Mouse (Mus musculus) ES-Bruce4 (cell line): ENCODE data around the gene Cdh13. TPM values are rescaled to one million over a fixed set of nuclear protein-coding genes. Genes with fewer than 3 reads are reported as not detected.

ENCODE experiments used
- H3K27ac ChIP-seq: 2 replicates; pipeline ENCODE4 v1.5.1; 2012; ENCODE audit warnings: low read length, inconsistent platforms; ENCODE audit not compliant: insufficient read depth
- H3K27me3 ChIP-seq: 2 replicates; pipeline ENCODE4 v1.6.1; 2012; ENCODE audit warnings: mild to moderate bottlenecking, low read length, inconsistent platforms; ENCODE audit not compliant: control insufficient read depth, poor library complexity, insufficient read depth, severe bottlenecking
- H3K36me3 ChIP-seq: 2 replicates; pipeline ENCODE4 v1.6.1; 2012; ENCODE audit warnings: inconsistent platforms, mild to moderate bottlenecking, low read length, moderate library complexity; ENCODE audit not compliant: control insufficient read depth, poor library complexity, insufficient read depth, severe bottlenecking
- H3K4me1 ChIP-seq: one replicate; pipeline ENCODE4 v1.8.1; 2011; ENCODE audit warnings: low read length; ENCODE audit not compliant: control insufficient read depth, insufficient read depth
- H3K4me3 ChIP-seq: 2 replicates; pipeline ENCODE4 v1.5.1; 2011; ENCODE audit warnings: low read depth, mild to moderate bottlenecking, low read length
- H3K9ac ChIP-seq: 2 replicates; pipeline ENCODE4 v1.6.1; 2012; ENCODE audit warnings: low read depth, mild to moderate bottlenecking, inconsistent platforms; ENCODE audit not compliant: poor library complexity, severe bottlenecking
- H3K9me3 ChIP-seq: replicated peaks from 2 replicates; pipeline ENCODE4 v1.6.1; 2012; ENCODE audit warnings: mild to moderate bottlenecking, low read length, inconsistent platforms; ENCODE audit not compliant: control insufficient read depth, poor library complexity, insufficient read depth, severe bottlenecking
- CTCF ChIP-seq: IDR thresholded peaks from one replicate; pipeline ENCODE4 v1.8.1; 2011; ENCODE audit warnings: low read depth, low read length
- EP300 ChIP-seq: IDR thresholded peaks from 2 replicates; pipeline ENCODE4 v1.6.1; 2011; ENCODE audit warnings: low read depth, low read length; ENCODE audit not compliant: insufficient read depth
- POLR2A ChIP-seq: IDR thresholded peaks from one replicate; pipeline ENCODE4 v1.8.1; 2011; ENCODE audit warnings: low read length; ENCODE audit not compliant: insufficient read depth
- polyA plus RNA-seq: library from polyadenylated mRNA; stranded (reverse); fragments of >200 nt; gene quantifications from 2 replicates; pipeline ENCODE4 v1.2.4, GENCODE M21; 2011; ENCODE audit warnings: low read depth; ENCODE audit not compliant: missing spikeins, insufficient read depth, insufficient read length

The Cdh13 gene
- polyA plus RNA-seq, 1 experiment = 2.0 TPM

DNA sequence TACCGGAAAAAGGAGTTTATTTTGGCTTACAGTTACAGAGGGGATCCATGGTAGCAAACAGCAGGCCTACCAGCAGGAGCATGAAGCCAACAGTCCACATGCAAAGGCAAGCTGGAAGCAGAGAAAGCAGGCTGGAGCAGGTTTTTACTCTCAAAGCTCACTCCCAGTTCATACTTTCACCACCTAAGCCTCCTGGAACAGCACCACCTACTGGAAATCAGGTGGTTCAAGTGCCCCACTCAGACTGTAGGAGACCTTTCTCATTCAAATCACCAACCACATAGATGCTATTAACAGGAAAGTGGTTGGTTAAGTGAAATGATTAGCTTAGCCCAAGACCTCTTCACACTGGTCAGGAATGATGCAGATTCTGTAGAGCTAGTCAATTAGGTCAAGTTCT, 402.3 kb downstream of the Cdh13 start:
- no peak for TF ChIP-seq EP300
- no peak for TF ChIP-seq CTCF
- TF ChIP-seq POLR2A = no peak

DNA sequence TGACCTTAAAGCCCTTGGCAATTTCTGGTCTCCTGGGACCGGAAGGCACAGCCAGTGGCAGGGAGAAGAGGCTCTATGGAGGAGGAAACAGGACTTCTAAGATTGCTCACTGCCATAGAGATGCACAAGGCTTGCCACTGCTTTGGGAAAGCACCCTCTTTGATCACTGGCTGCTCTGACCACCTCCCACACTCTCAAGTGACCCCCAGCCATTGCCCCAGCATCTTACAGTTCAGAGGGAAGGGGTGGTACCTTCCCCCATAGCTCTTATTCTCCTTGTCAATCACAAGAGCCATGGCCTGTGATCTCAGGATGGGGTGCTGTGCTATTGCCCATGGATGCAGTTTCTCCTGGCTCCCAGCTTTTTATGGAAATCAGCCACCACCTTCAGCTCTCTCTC, 406.3 kb downstream of the Cdh13 start:
- Histone ChIP-seq H3K9me3 (peaks cover 6% of the 10 kb centered on the region; the same call in 1 of the 2 replicates), H3K4me1 (no peaks in the 10 kb centered on the region), H3K27ac (no peak overlapping the region), H3K4me3 (no peak overlapping the region), H3K27me3 (no peaks in the 10 kb centered on the region; the same call in 1 of the 2 replicates), H3K9ac (no peak overlapping the region), H3K36me3 (no peaks in the 10 kb centered on the region)
- TF ChIP-seq CTCF (no peak), POLR2A (no peak), EP300 (no peak)

More for the DNA sequence above, 402.3 kb downstream of the Cdh13 start:
- no peak overlapping the region for H3K27ac ChIP-seq
- H3K36me3 ChIP-seq = no peaks in the 10 kb centered on the region
- no peaks in the 10 kb centered on the region; the same call in 1 of the 2 replicates for H3K27me3 ChIP-seq
- H3K9me3 ChIP-seq = peaks cover 9% of the 10 kb centered on the region; the same call in 1 of the 2 replicates
- H3K9ac ChIP-seq = no peak overlapping the region
- H3K4me1 ChIP-seq = no peaks in the 10 kb centered on the region
- H3K4me3 ChIP-seq = no peak overlapping the region

DNA sequence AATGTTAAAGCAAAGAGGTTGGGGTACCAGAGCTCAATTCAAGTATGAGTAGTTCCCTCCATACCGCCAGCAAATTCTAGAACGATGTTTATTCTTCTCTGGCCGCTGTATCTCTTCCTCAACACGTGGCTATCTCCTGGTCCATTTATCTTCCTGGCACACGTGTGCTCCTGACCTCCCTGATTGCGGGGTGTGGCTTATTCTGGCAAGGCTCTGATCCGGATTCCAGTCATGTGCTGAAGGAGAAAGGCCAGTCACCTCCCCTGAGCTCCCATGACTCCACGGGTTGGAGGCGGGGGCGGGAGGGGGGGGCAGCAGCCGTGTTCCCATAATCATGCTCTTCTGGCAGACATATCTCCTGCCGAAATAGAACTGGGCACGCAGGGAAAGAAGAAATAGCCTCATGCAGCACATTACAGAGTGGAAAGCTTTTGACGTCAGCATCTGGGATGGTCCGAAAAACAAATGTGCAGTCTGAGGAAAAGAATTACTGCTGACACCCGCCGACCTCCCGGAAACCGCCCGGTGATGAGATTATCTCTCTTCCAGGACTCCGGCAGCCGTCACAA, 417.9 kb downstream of the Cdh13 start:
- no peak for TF ChIP-seq EP300
- no peak for TF ChIP-seq CTCF
- no peak for TF ChIP-seq POLR2A
- Histone ChIP-seq H3K9me3 (0 out of 2 replicates have a peak, but pooled peaks cover 2% of the 10 kb centered on the region), H3K27me3 (no peaks in the 10 kb centered on the region), H3K27ac (no peak overlapping the region), H3K36me3 (no peaks in the 10 kb centered on the region), H3K4me1 (no peaks in the 10 kb centered on the region), H3K4me3 (no peak overlapping the region), H3K9ac (no peak overlapping the region)

DNA sequence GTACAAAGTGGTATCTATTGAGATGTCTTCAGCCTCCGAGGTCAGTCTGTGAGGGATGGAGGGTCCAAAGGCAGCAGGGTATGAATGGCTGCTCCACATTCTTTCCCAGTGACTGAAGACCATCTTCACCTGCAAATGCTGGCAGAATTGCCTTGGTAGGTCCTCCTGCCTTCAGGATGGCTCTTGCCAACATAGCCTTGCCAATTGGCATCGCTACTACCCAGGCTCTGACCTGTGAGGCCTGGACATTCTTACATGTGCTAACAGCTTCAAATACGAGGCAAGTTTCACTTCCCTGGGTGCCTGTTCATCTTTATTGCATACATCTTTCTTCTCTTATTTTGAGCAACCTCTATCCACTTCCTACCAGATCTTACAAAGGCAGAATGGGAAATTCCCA, 425.8 kb downstream of the Cdh13 start:
- H3K9ac ChIP-seq = no peak overlapping the region
- no peak overlapping the region for H3K4me3 ChIP-seq
- no peaks in the 10 kb centered on the region for H3K36me3 ChIP-seq
- no peaks in the 10 kb centered on the region for H3K4me1 ChIP-seq
- H3K27ac ChIP-seq = no peak overlapping the region
- H3K9me3 ChIP-seq = 0 out of 2 replicates have a peak, but pooled peaks cover 2% of the 10 kb centered on the region
- no peak for TF ChIP-seq POLR2A
- no peaks in the 10 kb centered on the region for H3K27me3 ChIP-seq

DNA sequence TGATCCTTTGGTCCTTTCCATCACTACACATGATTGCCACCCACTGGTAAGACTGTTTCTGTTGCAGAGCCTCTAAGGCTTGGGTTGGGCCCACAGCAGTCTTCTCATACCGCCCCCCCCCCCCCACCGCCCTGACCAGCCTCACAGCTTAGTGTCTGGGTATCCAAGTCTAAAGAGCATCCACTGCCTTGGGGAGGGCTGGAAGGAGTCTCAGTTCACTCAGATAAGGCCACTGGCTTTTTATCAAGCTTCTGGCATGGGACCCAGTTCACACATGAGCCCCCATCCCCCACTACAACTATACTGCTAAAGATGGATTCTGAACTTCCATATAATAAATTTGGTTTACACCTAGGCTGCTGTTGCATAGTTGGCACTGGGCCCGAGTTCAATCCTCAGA, 428.1 kb downstream of the Cdh13 start:
- no peak overlapping the region for H3K4me3 ChIP-seq
- no peaks in the 10 kb centered on the region for H3K4me1 ChIP-seq
- H3K27me3 ChIP-seq = no peaks in the 10 kb centered on the region
- no peak overlapping the region for H3K27ac ChIP-seq
- no peak for TF ChIP-seq POLR2A
- TF ChIP-seq EP300 = no peak
- no peak for TF ChIP-seq CTCF
- no peak overlapping the region for H3K9ac ChIP-seq
- H3K9me3 ChIP-seq = 0 out of 2 replicates have a peak, but pooled peaks cover 2% of the 10 kb centered on the region
- no peaks in the 10 kb centered on the region for H3K36me3 ChIP-seq

DNA sequence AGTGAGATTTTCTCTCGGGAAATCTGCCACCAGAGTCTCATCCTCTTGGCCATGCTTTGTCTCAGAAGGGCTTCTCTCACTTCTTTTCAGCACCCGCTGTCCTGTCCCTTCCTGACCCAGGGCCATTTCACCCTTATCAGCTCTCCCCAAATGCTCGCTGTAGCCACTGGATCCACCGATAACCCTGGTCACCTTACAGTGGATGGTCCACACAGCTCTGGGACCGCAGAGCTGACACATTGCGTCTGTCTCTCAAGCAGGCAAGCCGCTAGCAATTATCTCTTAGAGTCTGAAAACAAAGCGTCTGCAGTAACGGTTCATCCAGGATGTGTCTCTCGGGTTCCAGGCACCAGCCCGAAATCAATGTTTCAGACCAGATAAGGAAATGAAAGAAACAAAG, 429.6 kb downstream of the Cdh13 start:
- TF ChIP-seq EP300 (no peak), POLR2A (no peak), CTCF (no peak)
- 0 out of 2 replicates have a peak, but pooled peaks cover 2% of the 10 kb centered on the region for H3K9me3 ChIP-seq
- H3K27ac ChIP-seq = no peak overlapping the region
- no peaks in the 10 kb centered on the region for H3K36me3 ChIP-seq
- H3K4me3 ChIP-seq = no peak overlapping the region
- H3K9ac ChIP-seq = no peak overlapping the region
- no peaks in the 10 kb centered on the region for H3K27me3 ChIP-seq
- no peaks in the 10 kb centered on the region for H3K4me1 ChIP-seq
